Mouse (Mus musculus): ENCODE results near the gene Ffar1. TPM values are rescaled to one million over a fixed set of nuclear protein-coding genes. Genes with fewer than 3 reads are reported as not detected.

Ffar1 gene
- polyA plus RNA-seq, 1 experiment = not detected

GRCm38 (mm10) chr7:30895217-30895616 is 33.9 kb upstream of the Ffar1 start:
- Histone ChIP-seq H3K36me3 (ENCODE audit: control insufficient read depth, insufficient read depth) (no peaks in the 10 kb centered on the region), H3K79me3 (ENCODE audit: low read depth) (no peaks in the 10 kb centered on the region), H3K27me3 (ENCODE audit: control insufficient read depth, insufficient read depth, insufficient read length) (peaks cover 7% of the 10 kb centered on the region), H3ac (ENCODE audit: control insufficient read depth, insufficient read length, low read depth) (no peak overlapping the region), H3K4me3 (ENCODE audit: insufficient read depth, poor library complexity, severe bottlenecking) (no peak overlapping the region), H3K79me2 (ENCODE audit: control insufficient read depth, insufficient read depth) (no peaks in the 10 kb centered on the region)
- TF ChIP-seq MAX (IDR thresholded peaks at IDR 0.05) = no peak

GRCm38 (mm10) chr7:30892515-30892914 is 31.2 kb upstream of the Ffar1 start:
- Histone ChIP-seq H3K27me3 (ENCODE audit: control insufficient read depth, insufficient read depth, insufficient read length) (peaks cover 10% of the 10 kb centered on the region), H3K4me3 (ENCODE audit: insufficient read depth, poor library complexity, severe bottlenecking) (no peak overlapping the region), H3K79me2 (ENCODE audit: control insufficient read depth, insufficient read depth) (no peaks in the 10 kb centered on the region), H3K79me3 (ENCODE audit: low read depth) (no peaks in the 10 kb centered on the region), H3K36me3 (ENCODE audit: control insufficient read depth, insufficient read depth) (no peaks in the 10 kb centered on the region), H3ac (ENCODE audit: control insufficient read depth, insufficient read length, low read depth) (no peak overlapping the region)
- no peak for TF ChIP-seq MYOG (IDR thresholded peaks at IDR 0.05; ENCODE audit: control insufficient read depth, extremely low read depth, insufficient read length)
- TF ChIP-seq MAX (IDR thresholded peaks at IDR 0.05) = no peak
- no peak for TF ChIP-seq MYOD1 (IDR thresholded peaks at IDR 0.05; ENCODE audit: control insufficient read depth, insufficient read length, low read depth)
- TF ChIP-seq FOSL1 (IDR thresholded peaks at IDR 0.05; ENCODE audit: insufficient read depth, low read length, poor library complexity, severe bottlenecking) = no peak
- TF ChIP-seq CEBPB (IDR thresholded peaks at IDR 0.05; ENCODE audit: low read depth) = no peak
- no peak for TF ChIP-seq CTCF (IDR thresholded peaks at IDR 0.05; ENCODE audit: control insufficient read depth, insufficient read depth, insufficient read length)
- TF ChIP-seq USF1 (IDR thresholded peaks at IDR 0.05; ENCODE audit: low read depth) = no peak

- Histone ChIP-seq H3K27me3 (ENCODE audit: control insufficient read depth, insufficient read depth, insufficient read length) (peaks cover 13% of the 10 kb centered on the region), H3K79me3 (ENCODE audit: low read depth) (no peaks in the 10 kb centered on the region), H3K79me2 (ENCODE audit: control insufficient read depth, insufficient read depth) (no peaks in the 10 kb centered on the region), H3K36me3 (ENCODE audit: control insufficient read depth, insufficient read depth) (no peaks in the 10 kb centered on the region), H3K4me3 (ENCODE audit: insufficient read depth, poor library complexity, severe bottlenecking) (no peak overlapping the region), H3ac (ENCODE audit: control insufficient read depth, insufficient read length, low read depth) (no peak overlapping the region)
- TF ChIP-seq MYOG (IDR thresholded peaks at IDR 0.05; ENCODE audit: control insufficient read depth, extremely low read depth, insufficient read length) (no peak), MAX (IDR thresholded peaks at IDR 0.05) (no peak), CTCF (IDR thresholded peaks at IDR 0.05; ENCODE audit: control insufficient read depth, insufficient read depth, insufficient read length) (no peak), CEBPB (IDR thresholded peaks at IDR 0.05; ENCODE audit: low read depth) (no peak), MYOD1 (IDR thresholded peaks at IDR 0.05; ENCODE audit: control insufficient read depth, insufficient read length, low read depth) (no peak), USF1 (IDR thresholded peaks at IDR 0.05; ENCODE audit: low read depth) (no peak), FOSL1 (IDR thresholded peaks at IDR 0.05; ENCODE audit: insufficient read depth, low read length, poor library complexity, severe bottlenecking) (no peak)
These were observed 30.4 kb upstream of the Ffar1 start for GRCm38 (mm10) chr7:30891746-30892145.

- TF ChIP-seq CEBPB (IDR thresholded peaks at IDR 0.05; ENCODE audit: low read depth) = no peak
- no peak for TF ChIP-seq USF1 (IDR thresholded peaks at IDR 0.05; ENCODE audit: low read depth)
- TF ChIP-seq CTCF (IDR thresholded peaks at IDR 0.05; ENCODE audit: control insufficient read depth, insufficient read depth, insufficient read length) = no peak
- TF ChIP-seq MAX (IDR thresholded peaks at IDR 0.05) = no peak
- TF ChIP-seq MYOD1 (IDR thresholded peaks at IDR 0.05; ENCODE audit: control insufficient read depth, insufficient read length, low read depth) = no peak
- no peak for TF ChIP-seq MYOG (IDR thresholded peaks at IDR 0.05; ENCODE audit: control insufficient read depth, extremely low read depth, insufficient read length)
- no peak for TF ChIP-seq FOSL1 (IDR thresholded peaks at IDR 0.05; ENCODE audit: insufficient read depth, low read length, poor library complexity, severe bottlenecking)
- H3ac ChIP-seq (ENCODE audit: control insufficient read depth, insufficient read length, low read depth) = no peak overlapping the region
- peaks cover 13% of the 10 kb centered on the region for H3K27me3 ChIP-seq (ENCODE audit: control insufficient read depth, insufficient read depth, insufficient read length)
- H3K79me3 ChIP-seq (ENCODE audit: low read depth) = no peaks in the 10 kb centered on the region
- no peak overlapping the region for H3K4me3 ChIP-seq (ENCODE audit: insufficient read depth, poor library complexity, severe bottlenecking)
- no peaks in the 10 kb centered on the region for H3K79me2 ChIP-seq (ENCODE audit: control insufficient read depth, insufficient read depth)
- no peaks in the 10 kb centered on the region for H3K36me3 ChIP-seq (ENCODE audit: control insufficient read depth, insufficient read depth)
These were observed 29.3 kb upstream of the Ffar1 start for GRCm38 (mm10) chr7:30890681-30891080.

GRCm38 (mm10) chr7:30888786-30889185 is 27.4 kb upstream of the Ffar1 start:
- Histone ChIP-seq H3K36me3 (ENCODE audit: control insufficient read depth, insufficient read depth) (no peaks in the 10 kb centered on the region), H3K27me3 (ENCODE audit: control insufficient read depth, insufficient read depth, insufficient read length) (peaks cover 13% of the 10 kb centered on the region)

GRCm38 (mm10) chr7:30887568-30888188 is 26.3 kb upstream of the Ffar1 start:
- TF ChIP-seq FOSL1 (IDR thresholded peaks at IDR 0.05; ENCODE audit: insufficient read depth, low read length, poor library complexity, severe bottlenecking) (no peak), USF1 (IDR thresholded peaks at IDR 0.05; ENCODE audit: low read depth) (no peak), MAX (IDR thresholded peaks at IDR 0.05) (no peak), CEBPB (IDR thresholded peaks at IDR 0.05; ENCODE audit: low read depth) (no peak), CTCF (IDR thresholded peaks at IDR 0.05; ENCODE audit: control insufficient read depth, insufficient read depth, insufficient read length) (no peak), MYOG (IDR thresholded peaks at IDR 0.05; ENCODE audit: control insufficient read depth, extremely low read depth, insufficient read length) (no peak), MYOD1 (IDR thresholded peaks at IDR 0.05; ENCODE audit: control insufficient read depth, insufficient read length, low read depth) (no peak)
- Histone ChIP-seq H3K4me3 (ENCODE audit: insufficient read depth, poor library complexity, severe bottlenecking) (no peak overlapping the region), H3K36me3 (ENCODE audit: control insufficient read depth, insufficient read depth) (no peaks in the 10 kb centered on the region), H3K79me3 (ENCODE audit: low read depth) (no peaks in the 10 kb centered on the region), H3ac (ENCODE audit: control insufficient read depth, insufficient read length, low read depth) (no peak overlapping the region), H3K79me2 (ENCODE audit: control insufficient read depth, insufficient read depth) (no peaks in the 10 kb centered on the region), H3K27me3 (ENCODE audit: control insufficient read depth, insufficient read depth, insufficient read length) (peaks cover 13% of the 10 kb centered on the region)

More at GRCm38 (mm10) chr7:30888786-30889185, 27.4 kb upstream of the Ffar1 start:
- H3K79me3 ChIP-seq (ENCODE audit: low read depth) = no peaks in the 10 kb centered on the region
- H3K4me3 ChIP-seq (ENCODE audit: insufficient read depth, poor library complexity, severe bottlenecking) = no peak overlapping the region
- H3ac ChIP-seq (ENCODE audit: control insufficient read depth, insufficient read length, low read depth) = no peak overlapping the region
- TF ChIP-seq MYOD1 (IDR thresholded peaks at IDR 0.05; ENCODE audit: control insufficient read depth, insufficient read length, low read depth) = no peak
- no peak for TF ChIP-seq CEBPB (IDR thresholded peaks at IDR 0.05; ENCODE audit: low read depth)
- no peak for TF ChIP-seq FOSL1 (IDR thresholded peaks at IDR 0.05; ENCODE audit: insufficient read depth, low read length, poor library complexity, severe bottlenecking)
- no peak for TF ChIP-seq MYOG (IDR thresholded peaks at IDR 0.05; ENCODE audit: control insufficient read depth, extremely low read depth, insufficient read length)
- TF ChIP-seq CTCF (IDR thresholded peaks at IDR 0.05; ENCODE audit: control insufficient read depth, insufficient read depth, insufficient read length) = no peak
- no peak for TF ChIP-seq MAX (IDR thresholded peaks at IDR 0.05)
- no peak for TF ChIP-seq USF1 (IDR thresholded peaks at IDR 0.05; ENCODE audit: low read depth)
- no peaks in the 10 kb centered on the region for H3K79me2 ChIP-seq (ENCODE audit: control insufficient read depth, insufficient read depth)

Data from C2C12 (cell line).